Mouse (Mus musculus) forebrain, embryonic 13.5 days (tissue): ENCODE results near the gene Oxsr1. TPM values are rescaled to one million over a fixed set of nuclear protein-coding genes. Genes with fewer than 3 reads are reported as not detected.

ENCODE experiments used
- ATAC-seq: fragments of 200-750 bp; cut with Nextera tagmentation; 2 replicates; pipeline ENCODE4 v1.8.0; 2017
- H3K27ac ChIP-seq: fragments of 300-500 bp; sonication (generic); 2 replicates; pipeline ENCODE4 v1.5.1; 2015; ENCODE audit warnings: inconsistent platforms, mild to moderate bottlenecking, moderate library complexity
- H3K27me3 ChIP-seq: fragments of 300-500 bp; sonication (generic); 2 replicates; pipeline ENCODE4 v1.6.1; 2015; ENCODE audit warnings: mild to moderate bottlenecking, inconsistent platforms
- H3K36me3 ChIP-seq: fragments of 300-500 bp; sonication (generic); 2 replicates; pipeline ENCODE4 v1.6.1; 2015; ENCODE audit warnings: mild to moderate bottlenecking, inconsistent platforms; ENCODE audit not compliant: poor library complexity, severe bottlenecking
- H3K4me1 ChIP-seq: fragments of 300-500 bp; sonication (generic); 2 replicates; pipeline ENCODE4 v1.6.1; 2015; ENCODE audit warnings: inconsistent platforms
- H3K4me2 ChIP-seq: fragments of 300-500 bp; sonication (generic); 2 replicates; pipeline ENCODE4 v1.6.1; 2015; ENCODE audit warnings: inconsistent platforms, mild to moderate bottlenecking, moderate library complexity
- H3K4me3 ChIP-seq: fragments of 300-500 bp; sonication (generic); 2 replicates; pipeline ENCODE4 v1.5.1; 2015; ENCODE audit warnings: mild to moderate bottlenecking, inconsistent platforms
- H3K9ac ChIP-seq: fragments of 300-500 bp; sonication (generic); 2 replicates; pipeline ENCODE4 v1.6.1; 2015; ENCODE audit warnings: mild to moderate bottlenecking, inconsistent platforms
- H3K9me3 ChIP-seq: fragments of 300-500 bp; sonication (generic); replicated peaks from 2 replicates; pipeline ENCODE4 v1.6.1; 2016; ENCODE audit warnings: inconsistent platforms
- WGBS: fragments of 180-500 bp; shearing (Covaris S2); methylation state at CpG from one replicate; pipeline ENCODE4 v1.1.7; 2015; 5-methylcytosine and 5-hydroxymethylcytosine counted together
- polyA plus RNA-seq: library from polyadenylated mRNA; unstranded; fragments of >200 nt; fragmentation: Nextera tagmentation; extraction: Ambion mirVana; gene quantifications from 2 replicates; pipeline ENCODE4 v1.2.1, GENCODE M21; 2015

The Oxsr1 gene
- polyA plus RNA-seq, 1 experiment from 2014 or later, result 13.0 TPM

DNA sequence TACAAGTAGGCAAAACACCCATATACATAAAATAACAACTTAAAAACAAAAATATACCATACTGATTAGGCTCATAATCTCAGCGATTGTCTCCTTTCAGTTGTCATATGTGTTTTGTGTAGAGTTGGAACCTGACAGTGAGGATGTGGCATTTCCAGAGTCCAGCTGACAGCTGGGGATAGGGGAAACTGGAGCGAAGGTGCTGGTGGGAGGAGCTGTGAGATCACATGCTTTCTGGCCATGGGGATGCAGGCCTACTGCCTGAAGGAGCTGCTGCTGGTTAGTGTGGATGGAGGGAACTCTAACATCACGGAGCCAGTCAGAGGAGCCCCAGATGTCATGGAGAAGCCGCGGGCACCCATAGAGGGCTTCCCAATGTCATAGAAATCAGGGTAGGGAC is 116.5 kb downstream of the Oxsr1 start:
- H3K9me3 ChIP-seq, result peaks cover 10% of the 10 kb centered on the region; the same call in 1 of the 2 replicates
- 88% methylated on average over 5 of the region's 5 CpGs for WGBS

GRCm38 (mm10) chr9:119203617-119204016 is 118.6 kb downstream of the Oxsr1 start:
- Histone ChIP-seq H3K27me3 (no peaks in the 10 kb centered on the region), H3K36me3 (no peaks in the 10 kb centered on the region), H3K4me1 (no peaks in the 10 kb centered on the region), H3K4me2 (no peak overlapping the region), H3K9me3 (peaks cover 10% of the 10 kb centered on the region; the same call in 1 of the 2 replicates), H3K27ac (no peak overlapping the region), H3K9ac (no peak overlapping the region), H3K4me3 (no peak overlapping the region)
- WGBS, result 96% methylated on average over 9 of the region's 9 CpGs
- no peak for ATAC-seq

More for the DNA sequence above, 116.5 kb downstream of the Oxsr1 start:
- Histone ChIP-seq H3K27ac (no peak overlapping the region), H3K27me3 (no peaks in the 10 kb centered on the region), H3K9ac (no peak overlapping the region), H3K4me2 (no peak overlapping the region), H3K4me3 (no peak overlapping the region), H3K36me3 (no peaks in the 10 kb centered on the region), H3K4me1 (no peaks in the 10 kb centered on the region)
- no peak for ATAC-seq

- no peak overlapping the region for H3K9ac ChIP-seq
- no peaks in the 10 kb centered on the region for H3K27me3 ChIP-seq
- WGBS, result 88% methylated on average over 5 of the region's 5 CpGs
- H3K36me3 ChIP-seq, result no peaks in the 10 kb centered on the region
- no peaks in the 10 kb centered on the region for H3K4me1 ChIP-seq
- ATAC-seq, result no peak
- peaks cover 10% of the 10 kb centered on the region; the same call in 1 of the 2 replicates for H3K9me3 ChIP-seq
- no peak overlapping the region for H3K4me3 ChIP-seq
- no peak overlapping the region for H3K4me2 ChIP-seq
- no peak overlapping the region for H3K27ac ChIP-seq
Measured at GRCm38 (mm10) chr9:119201653-119202052, 120.6 kb downstream of the Oxsr1 start.

DNA sequence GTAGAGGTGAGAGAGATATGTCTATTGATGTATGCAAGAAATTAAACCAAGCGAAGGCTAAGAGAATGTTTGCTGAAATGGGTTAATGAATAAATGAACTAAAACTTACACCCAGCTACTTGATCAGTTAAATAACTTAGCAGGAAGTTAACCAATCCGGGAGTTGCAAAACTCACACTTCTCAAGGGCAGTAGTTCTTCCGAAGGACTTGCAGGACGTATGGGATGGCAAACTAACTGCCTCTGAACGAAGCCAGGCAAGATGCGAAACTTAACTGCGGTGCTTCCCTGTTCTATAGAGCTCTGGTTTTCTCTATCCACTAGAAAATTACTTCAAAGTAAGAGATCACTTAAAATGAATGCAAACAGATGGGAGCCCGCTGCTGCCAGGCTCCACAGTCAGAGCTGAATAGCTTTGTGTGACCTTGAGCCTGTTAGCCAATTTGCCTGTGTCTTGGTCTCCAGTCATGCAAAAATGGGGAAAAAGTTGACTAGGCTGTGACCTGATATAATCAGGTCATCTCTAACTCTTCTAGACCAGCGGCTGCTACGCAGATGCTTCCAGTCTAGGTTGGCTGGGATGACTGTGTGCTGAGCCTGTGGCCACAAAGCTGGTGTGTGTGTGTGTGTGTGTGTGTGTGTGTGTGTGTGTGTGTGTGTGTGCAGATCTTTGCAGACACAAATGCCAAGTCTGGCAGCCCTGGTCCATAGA is 122.9 kb downstream of the Oxsr1 start:
- no peak overlapping the region for H3K27ac ChIP-seq
- no peaks in the 10 kb centered on the region for H3K27me3 ChIP-seq
- H3K9ac ChIP-seq, result no peak overlapping the region
- no peaks in the 10 kb centered on the region for H3K4me1 ChIP-seq
- H3K4me2 ChIP-seq, result no peak overlapping the region
- 81% methylated on average over 10 of the region's 10 CpGs for WGBS
- H3K36me3 ChIP-seq, result no peaks in the 10 kb centered on the region
- ATAC-seq, result no peak
- H3K9me3 ChIP-seq, result peaks cover 6% of the 10 kb centered on the region; the same call in 1 of the 2 replicates
- no peak overlapping the region for H3K4me3 ChIP-seq

DNA sequence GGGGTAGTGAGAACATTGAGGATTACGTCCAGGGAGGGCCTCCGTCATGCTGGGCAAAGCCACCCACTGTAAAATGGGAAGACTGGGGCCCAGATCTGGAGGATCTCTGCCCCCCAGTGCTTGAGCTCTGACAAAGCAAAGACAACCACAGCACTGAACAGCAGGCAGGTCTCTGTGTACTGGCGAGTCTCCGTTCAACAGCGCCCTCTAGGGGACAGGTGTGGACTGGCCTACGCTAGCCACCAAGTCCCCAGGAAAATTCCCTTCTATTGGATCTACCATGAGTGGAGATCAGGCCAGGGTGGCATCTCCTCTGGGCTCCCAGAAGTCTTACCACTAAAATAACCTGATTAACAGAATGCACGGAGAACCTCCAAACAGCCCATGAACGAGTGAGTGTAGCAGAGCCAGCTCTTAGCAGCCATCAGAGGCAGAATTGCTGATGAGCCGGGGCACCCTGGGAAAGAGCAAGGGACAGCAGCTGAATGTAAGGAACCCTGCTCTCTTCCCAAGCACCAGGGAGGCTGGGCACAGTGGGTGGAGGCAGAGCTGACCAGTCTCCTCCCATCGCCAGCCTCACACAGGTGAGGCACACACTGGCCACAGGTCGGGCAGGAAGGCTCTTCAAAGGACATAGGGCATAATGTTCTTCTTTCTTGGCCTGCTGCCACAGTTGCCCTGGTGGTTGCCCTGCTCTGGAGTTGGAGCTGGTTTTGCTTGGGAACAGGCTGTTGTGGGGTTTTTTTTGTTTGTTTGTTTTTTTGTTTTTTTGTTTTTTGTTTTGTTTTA is 129.8 kb downstream of the Oxsr1 start:
- H3K4me2 ChIP-seq, result no peak overlapping the region
- no peak overlapping the region for H3K27ac ChIP-seq
- no peaks in the 10 kb centered on the region for H3K4me1 ChIP-seq
- no peak overlapping the region for H3K4me3 ChIP-seq
- H3K9me3 ChIP-seq, result no peaks in the 10 kb centered on the region
- no peaks in the 10 kb centered on the region for H3K36me3 ChIP-seq
- no peaks in the 10 kb centered on the region for H3K27me3 ChIP-seq
- WGBS, result 31% methylated on average over 11 of the region's 11 CpGs
- no peak for ATAC-seq
- no peak overlapping the region for H3K9ac ChIP-seq

Other genes with a start within 250 kb of the Oxsr1 start
- gene Plcd1, start 228.9 kb downstream of the Oxsr1 start, polyA plus RNA-seq, result 8.4 and 12.2 TPM in 2 replicates
- gene Dlec1, start 219.9 kb downstream of the Oxsr1 start, polyA plus RNA-seq, result 0.57 and 0.86 TPM in 2 replicates
- gene Acaa1b, start 165.3 kb downstream of the Oxsr1 start, polyA plus RNA-seq, result 1.1 and 1.3 TPM in 2 replicates
- not detected in 2 replicates for gene Gm47289, start 163.3 kb downstream of the Oxsr1 start, polyA plus RNA-seq
- not detected in 2 replicates for gene Slc22a13, start 113.3 kb downstream of the Oxsr1 start, polyA plus RNA-seq
- 82.8 and 97.0 TPM in 2 replicates for gene Acaa1a, start 17.2 kb upstream of the Oxsr1 start, polyA plus RNA-seq
- gene Myd88, start 19.0 kb upstream of the Oxsr1 start, polyA plus RNA-seq, result 3.8 and 5.4 TPM in 2 replicates
- gene Xylb, start 35.0 kb upstream of the Oxsr1 start, polyA plus RNA-seq, result 5.7 and 6.2 TPM in 2 replicates
- gene Slc22a14, start 43.1 kb upstream of the Oxsr1 start, polyA plus RNA-seq, result not detected in 2 replicates
- gene Acvr2b, start 79.7 kb upstream of the Oxsr1 start, polyA plus RNA-seq, result 48.1 and 54.7 TPM in 2 replicates
- gene Exog, start 122.5 kb upstream of the Oxsr1 start, polyA plus RNA-seq, result 46.3 and 52.6 TPM in 2 replicates